Mouse (Mus musculus): ENCODE results near the gene Psd4.

DNA sequence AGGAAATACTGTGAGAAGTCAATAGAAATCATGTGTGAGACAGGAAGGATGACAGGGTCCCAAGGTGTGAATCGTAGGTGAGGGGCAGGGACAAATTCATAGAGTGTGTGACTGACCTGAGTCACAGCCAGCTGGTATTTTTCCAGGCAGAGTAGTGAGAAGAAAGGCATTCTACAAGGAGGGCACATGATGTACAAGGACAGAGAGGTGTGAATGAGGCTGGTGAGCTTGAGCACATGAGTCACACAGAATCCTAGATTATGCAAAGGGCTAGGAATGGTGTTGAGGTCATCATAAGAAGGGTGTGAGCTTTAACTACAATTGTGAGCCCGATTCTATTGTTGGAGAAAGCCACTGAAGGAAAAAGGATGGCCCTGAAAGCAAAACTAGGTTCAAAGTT is 72.7 kb downstream of the Psd4 start:
- TF ChIP-seq CTCF (IDR thresholded peaks at IDR 0.05; ENCODE audit: low read depth) (no peak), EP300 (optimal IDR thresholded peaks at IDR 0.05) (no peak)

Measured in stomach, postnatal 0 days (tissue).